Mouse (Mus musculus) kidney, postnatal 36 days (tissue): ENCODE results near the gene Dmc1.

Experiments
- DNase-seq, 2 experiments: peaks; one replicate each; pipeline ENCODE4 v3.0.0; 2021 to 2022; ENCODE audit warnings: mixed read lengths in 2 of 2

Gene Dmc1

DNA sequence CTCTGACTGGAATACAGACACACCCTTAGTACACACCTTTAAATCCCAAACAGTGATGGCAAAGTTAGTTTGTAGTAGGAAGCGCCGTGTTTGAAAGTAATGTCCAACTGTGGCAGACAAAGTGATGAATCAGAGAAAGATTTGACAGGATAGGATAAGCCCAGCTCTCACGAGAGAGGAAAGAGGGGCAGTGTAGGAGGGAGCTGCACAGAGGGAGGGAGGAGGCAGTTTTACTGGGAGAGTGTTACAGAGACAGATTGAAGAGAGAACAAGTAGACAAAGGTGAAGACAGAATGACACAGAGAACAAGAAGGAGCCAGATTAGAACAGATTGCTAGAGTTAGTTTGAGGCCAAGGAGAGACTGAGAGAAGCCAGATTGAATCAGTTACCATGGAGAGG lies 45.3 kb downstream of the Dmc1 start:
- no peak for DNase-seq

DNA sequence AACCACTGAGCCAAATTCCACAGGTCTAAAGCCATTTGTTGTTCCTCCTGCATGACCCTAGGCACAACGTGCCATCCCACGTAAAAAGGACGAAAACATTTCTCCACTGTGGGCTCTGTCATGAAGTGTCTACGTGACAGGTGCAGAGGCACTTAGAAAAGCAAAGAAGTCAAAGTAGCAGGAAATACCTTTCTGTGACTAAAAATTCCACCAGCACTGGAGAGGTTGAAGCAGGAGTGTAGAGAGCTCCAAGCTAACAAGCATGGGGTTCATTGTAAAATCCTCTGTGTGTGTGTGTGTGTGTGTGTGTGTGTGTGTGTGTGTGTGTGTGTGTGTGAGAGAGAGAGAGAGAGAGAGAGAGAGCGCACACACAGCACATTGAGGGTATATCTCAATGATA lies 52.3 kb downstream of the Dmc1 start:
- DNase-seq: no peak

DNA sequence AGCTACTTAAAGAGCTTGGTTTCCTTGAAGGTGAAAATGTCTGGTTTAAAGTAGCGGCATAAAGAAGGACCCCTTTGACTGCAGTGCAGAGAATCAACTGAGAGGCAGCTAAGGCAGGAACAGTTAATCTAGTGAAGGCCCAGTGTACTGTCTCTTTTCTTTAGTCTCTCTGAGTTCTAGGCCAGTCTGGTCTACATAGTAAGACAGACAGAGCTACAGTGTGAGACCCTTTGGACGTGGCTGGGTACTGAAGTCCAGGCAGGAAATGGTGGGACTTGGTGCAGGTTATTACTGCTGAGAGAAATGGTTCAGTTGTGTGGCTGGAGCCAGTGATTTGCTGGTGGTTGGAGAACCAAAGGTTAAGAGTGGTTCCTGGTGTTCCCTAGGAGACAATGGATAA lies 56.7 kb downstream of the Dmc1 start:
- no peak for DNase-seq

DNA sequence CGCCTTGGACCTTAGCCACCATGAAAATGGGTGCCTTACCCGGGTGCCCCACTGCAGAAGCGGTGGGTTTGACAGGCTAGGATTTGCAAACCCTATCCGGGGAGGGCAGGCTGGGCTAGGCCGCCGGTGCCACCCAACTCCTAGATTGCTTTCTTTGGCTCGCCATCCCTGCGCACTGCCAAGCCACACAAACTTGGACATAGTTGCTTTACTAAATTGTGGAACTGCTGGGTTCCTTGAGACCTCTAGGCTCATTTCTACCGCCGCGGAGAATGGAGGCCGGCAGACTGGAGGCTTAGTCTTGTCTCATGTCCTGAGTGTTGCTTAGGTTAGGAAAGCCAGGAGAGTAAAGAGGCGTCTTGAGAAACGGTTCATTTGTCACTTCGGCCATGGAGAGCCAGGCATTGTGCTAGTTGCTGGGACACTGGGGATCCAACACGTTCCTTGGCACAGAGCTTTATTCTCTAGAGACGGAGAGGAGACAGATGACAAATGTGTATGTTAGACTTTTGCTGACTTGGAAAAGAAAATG lies 57.6 kb downstream of the Dmc1 start:
- DNase-seq: no peak

DNA sequence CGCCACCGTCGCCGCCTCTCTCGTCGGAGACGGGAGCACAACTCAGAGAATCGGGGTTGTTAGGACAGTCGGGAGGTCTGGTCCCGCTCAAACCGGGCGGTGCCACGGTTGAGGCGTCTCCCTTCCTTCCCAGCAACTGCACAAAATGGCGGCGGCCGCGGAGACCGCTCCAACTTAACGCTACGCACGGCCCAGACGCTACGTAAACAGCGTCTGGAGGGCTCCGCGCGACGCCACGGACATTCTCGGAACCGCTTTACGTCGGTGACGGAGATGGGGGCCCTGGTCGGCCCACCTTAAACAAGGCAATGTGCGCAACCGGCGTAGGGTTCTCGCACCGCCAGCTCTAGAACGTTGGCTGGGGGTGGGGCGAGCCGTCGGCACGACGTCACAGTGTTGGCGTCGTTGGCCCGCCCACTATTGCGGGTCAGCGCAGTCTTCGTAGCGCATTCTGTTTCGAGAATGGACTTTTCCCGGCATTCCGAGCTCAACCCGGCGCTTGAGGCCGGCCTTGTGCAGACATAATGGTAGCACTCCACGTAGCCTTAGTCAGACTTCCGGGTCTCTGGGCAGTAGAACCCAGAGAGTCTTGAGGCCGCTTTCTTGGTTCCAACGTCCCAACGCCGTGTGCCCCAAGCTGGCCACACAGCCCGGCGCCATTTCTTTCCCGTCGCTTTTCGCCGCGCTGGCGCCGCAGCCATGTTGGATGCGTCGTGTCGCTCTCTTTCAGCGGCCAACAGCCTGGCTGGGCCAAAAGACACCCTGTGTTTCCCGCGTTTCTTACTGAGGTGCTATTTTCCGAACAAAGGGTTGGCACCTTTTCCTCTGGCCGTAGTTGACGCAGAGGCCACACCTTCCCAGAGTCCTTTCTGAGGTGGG lies 58.3 kb downstream of the Dmc1 start, which contains the start of gene Ddx17:
Ddx17 (minus strand) TSS at position 332 of the 879 bp plus-strand sequence.
- DNase-seq: peak; percentile 96 to 98

DNA sequence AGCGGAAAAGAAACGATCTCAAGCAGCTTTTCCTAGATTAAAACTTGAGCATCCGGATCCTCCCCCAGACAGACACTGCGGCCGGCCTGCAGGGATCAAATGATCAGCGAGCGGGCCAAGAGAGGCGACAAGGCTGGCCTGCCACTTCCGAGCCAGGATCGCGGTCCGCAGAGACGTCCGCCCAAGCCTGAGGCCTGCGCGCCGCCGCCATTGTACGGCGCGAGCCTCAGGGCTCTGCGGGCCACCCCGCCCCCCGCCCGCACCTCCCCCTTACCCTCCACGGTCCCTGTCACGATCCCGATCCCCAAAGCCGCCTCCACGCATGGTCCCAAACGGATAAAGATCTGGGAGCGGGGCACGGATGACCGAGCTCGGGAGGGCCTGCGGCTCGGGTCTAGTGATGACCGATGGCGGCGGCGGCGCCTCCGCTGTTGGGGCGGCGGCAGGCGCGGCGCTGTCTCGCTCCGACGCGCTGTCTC lies 58.9 kb downstream of the Dmc1 start:
- peak; percentile 82 to 83 for DNase-seq

DNA sequence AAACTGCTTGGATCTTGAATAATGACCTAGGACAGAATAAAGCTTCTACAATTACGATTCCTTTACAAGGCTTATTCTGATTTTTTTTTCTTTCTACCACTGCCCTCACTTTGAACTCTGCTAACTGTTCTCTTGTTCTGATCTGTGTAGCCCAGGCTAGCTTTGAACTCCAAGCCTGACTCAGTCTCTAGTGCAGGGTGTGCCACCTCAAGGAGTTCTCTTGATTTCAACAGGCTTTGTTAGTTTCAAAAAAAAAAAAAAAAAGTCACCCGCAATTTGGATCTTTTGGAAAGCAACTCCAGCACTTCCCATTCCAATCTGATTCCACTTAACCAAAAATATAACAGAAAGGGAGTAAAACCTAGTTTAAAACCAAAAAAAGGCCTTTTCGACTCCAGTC lies 59.4 kb downstream of the Dmc1 start:
- no peak for DNase-seq

DNA sequence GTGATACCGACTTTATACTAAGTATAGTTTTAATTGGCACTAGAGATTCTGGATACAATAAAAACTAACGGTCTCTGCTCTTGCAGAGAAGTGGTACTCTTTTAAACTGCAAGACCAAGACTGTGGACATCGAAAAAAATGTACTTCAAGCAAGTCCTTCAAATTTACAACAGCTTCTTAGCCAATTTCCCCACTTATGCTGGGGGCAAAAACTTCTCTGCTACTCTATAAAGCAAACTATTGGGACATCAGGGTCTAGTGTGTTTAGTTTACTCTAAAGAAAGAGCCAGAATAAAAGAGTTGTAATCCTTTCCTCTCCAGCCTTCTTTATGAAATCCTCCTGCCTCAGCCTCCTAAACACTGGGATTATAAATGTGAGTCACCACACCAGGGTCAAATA lies 60.9 kb downstream of the Dmc1 start:
- DNase-seq: no peak

DNA sequence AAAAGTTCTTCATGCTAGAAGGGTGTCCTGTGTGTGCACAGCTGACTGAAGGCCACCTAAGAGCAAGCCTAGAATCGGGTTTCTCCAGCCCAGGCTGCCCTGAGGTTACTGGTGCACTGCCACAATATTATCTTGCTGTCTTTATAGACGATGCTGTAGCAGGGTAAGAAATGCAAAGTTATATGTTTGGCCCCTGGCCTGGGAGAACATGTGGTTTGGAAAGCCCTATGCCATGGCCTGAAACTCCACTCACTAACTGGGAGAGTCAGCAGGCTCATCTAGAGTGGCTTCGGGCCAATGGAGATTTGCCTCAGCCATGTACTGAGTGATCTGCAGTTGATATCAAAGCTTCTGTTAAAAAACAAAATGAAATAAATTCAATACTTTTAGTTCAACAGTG lies 71.1 kb downstream of the Dmc1 start:
- DNase-seq: no peak

DNA sequence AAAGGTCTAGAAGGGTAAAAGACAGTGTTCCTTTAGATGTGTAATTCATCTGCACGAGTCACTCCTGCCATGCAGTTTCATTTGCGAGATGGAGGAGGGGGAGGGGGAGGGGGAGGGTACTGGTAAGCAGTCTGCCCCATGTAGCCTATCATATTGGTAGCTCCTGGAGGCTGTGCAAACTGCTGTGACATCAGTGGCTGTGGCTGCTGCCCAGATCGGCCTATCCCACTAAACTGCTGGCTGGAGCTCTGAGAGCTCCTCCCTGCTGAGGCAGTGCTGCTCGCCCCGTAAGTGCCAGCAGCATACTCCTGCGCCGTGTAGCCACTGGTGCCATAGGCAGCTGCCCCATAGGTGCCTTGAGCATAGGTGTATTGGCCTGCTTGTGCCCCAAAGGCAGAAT lies 75.0 kb downstream of the Dmc1 start:
- no peak for DNase-seq

DNA sequence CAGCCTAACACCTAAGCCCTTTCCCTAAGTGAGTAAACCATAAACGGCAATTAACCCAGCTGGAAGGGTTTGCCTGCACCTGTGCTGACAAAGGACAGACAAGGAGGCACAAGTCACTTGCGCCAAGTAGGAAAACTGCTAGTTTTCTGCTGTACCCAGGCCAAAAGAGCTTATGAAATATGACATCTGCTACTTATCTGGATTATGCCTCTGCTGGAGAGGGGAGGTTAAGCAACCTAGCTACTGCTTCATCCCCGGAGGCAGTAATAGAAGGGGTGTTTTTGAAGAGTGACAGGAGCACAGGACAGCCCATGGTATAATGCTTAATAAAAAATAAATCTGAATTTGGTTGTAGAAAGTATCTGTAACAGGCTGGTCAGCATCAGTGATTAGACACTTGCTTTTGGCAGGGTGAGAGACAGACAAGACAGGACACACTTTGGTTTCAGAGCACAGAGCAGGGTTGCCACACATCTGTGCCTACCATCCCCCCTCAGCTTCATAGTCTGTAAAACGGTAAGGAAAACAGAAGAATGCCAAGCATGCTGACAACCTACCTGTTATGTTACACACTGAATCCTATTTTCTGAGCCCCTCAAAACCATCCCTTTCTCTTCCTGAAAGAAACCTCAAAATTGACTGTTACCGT lies 76.8 kb downstream of the Dmc1 start:
- no peak for DNase-seq

DNA sequence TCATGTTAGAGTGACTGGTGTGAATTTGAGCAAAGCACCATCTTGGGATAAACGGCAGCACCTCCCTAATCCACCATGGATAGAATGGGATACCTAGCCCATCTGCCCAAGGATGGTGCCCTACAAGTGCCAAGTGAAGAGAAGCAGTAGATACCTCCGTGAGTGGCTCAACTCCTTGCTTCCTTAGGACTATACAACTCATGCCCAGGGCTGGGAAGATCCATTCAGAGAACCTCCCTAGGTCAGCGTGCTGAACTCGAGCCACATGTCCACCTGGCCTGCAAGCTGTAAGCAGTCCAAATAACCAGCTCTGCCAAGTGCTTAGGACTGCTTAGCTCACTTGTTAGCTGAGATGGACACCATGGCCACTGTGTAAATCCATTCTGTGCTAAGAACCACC lies 77.7 kb downstream of the Dmc1 start:
- DNase-seq: no peak

DNA sequence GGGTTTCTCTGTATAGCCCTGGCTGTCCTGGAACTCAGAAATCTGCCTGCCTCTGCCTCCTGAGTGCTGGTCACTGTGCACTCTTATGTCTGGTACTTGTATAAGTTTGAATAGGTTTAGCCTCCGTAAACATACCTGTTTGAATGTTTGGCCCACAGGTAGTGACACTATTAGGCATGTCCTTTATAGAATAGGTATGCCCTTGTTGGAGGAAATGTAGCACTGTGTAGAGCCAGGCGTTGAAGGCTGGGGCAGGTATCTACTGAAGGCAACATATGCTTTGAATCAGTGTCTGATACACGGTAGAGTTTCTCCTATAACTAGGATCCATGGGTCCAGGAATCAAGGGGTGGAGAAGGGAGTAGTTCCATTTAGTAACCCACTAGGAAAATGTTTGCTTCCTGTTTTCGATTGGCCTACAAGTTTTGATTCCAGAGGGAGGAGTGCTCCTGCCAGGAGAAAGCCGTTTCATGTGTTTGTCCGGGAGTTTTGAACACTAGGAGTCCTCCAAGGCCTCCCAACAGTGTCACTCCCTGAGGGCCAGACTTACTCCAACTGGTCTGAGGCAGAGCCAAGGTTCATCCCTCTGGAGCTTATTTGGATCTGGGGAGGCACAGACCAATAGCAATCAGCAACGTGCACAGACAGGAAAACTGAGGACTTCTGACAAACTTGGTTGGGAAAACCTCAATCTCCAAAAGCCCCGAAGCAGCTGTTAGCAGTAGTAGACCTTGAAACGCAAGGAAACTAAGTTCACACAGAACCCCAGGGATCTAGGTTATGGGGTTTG lies 78.7 kb downstream of the Dmc1 start:
- peak in 1 of 2 experiments; percentile 19 for DNase-seq

DNA sequence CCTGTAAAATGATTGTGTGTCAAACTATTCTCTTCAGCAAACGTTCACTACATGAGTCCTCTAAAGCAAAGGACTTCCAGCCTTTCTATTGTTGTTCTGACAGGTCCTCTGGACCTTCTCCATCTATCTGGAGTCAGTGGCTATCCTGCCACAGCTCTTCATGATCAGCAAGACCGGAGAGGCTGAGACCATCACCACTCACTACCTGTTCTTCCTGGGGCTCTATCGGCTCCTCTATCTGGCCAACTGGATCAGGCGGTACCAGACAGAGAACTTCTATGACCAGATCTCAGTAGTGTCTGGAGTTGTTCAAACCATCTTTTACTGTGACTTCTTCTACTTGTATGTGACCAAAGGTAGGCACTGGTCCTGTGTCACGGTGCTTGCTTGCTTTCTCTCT lies 79.3 kb downstream of the Dmc1 start:
- no peak for DNase-seq

DNA sequence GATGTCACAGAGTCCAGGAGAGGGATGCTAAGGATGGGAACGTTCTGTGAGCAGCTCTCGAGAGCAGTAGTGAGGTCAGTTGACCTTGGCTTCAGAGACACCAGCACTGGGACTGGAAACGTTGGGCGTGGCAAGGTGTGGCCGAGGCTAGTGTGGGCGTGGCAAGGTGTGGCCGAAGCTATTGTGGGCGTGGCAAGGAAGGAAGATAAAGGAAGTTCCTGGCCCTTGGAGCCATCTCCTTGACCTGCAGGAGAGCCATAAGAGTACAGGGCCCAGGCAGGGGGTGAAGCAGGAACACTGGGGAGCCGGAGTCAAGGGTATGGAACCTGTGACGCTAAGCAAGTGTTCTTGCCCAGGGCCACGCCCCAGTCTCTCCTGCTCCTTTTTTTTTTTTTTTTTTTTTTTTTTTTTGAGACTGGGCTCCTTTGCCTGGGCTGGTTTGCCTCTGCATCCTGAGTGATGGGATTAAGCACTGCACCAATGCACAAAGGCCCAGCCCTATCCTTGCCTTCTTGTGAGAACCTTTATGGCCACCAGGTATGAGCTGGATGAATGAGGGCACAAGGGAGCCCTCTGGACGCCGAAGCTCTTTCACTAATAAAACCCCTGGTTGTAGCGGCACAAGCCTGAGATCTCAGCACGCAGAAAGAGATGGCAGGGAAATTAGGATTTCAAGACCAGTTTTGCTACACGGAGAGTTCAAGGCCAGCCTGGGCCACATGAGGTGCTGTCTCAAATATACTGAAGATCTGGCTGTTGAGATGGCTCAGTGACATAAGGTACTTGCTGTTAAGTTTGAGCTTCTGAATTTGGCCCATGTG lies 85.3 kb downstream of the Dmc1 start:
- no peak for DNase-seq

DNA sequence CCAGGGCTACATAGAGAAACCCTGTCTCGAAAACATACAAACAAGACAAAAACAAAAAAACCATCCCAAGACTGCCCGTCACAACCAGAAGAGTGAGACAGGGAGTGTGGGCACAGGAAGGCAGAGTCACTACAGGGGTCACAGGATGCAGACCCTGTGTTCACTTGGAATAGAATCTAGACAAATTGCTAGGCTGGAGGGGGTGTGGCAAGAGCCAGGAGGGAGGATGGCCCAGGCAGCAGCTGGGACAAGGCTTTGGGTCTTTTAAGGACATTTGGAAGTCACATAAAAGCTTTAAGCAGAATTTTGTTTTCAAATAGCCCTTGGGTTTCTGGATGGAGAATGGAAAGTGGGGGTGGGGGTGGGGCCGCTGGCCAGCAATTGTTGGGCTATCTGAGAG lies 86.3 kb downstream of the Dmc1 start:
- no peak for DNase-seq

DNA sequence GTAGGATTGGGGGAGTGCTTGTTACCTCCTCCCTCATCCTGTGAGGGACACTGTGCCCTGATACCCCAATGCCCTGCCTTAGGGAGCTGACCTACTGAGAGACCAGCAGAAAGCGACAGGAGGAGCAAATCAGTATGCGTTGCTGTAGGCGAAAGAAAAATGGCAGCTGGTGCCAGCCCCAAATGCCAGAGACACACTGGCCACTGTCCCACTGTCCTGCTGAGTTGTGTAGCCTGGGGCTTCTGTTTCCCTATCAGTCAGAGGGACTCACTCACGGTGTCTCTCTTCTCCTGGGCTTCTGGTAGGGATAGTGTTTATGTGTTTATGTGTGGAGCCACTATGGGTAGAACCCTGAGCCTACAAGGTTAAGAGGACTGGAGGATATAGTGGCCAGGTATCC lies 87.2 kb downstream of the Dmc1 start:
- DNase-seq: no peak

DNA sequence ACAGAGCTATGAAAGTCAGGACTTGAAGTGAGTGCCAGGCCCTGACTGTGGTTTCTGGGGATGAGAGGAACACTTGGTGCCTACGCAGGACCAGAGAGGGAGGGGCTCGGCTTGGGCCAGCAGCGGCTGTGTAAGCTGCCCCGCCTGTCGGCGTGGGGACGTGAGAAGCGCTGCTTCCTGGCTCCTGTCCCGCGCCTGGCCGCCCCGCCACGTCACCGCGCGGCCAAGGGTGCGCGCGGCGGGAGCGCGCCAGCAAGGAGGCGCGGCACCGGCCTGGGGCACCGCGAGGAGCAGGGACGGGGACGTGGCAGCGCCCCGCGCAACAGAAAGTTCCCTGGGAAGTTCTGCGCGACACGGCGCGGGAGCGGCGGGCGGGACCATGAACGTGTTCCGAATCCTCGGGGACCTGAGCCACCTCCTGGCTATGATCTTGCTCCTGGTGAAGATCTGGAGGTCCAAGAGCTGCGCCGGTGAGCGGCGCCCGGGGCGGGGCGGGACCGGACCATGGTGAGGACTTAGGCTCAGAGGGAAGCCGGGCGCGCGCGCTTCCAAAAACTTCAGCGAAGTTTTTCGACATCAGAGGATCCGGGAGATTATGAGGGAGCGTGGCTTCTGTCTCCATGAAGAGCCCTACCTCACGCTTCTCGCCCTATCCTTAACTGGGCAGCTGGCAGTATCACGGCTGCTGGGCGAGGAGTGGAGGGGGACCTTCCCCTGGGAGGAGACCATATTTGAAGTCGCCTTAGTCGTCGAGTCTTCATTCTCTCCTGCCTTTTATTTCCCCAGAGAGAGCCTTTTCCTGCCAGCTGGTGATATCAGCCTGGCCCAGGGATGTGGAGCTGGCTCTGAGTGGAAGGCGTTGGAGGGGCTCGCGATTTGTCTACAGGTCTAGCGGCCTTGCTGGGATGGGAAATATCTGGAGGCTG lies 88.5 kb downstream of the Dmc1 start, which contains the start of gene Kdelr3:
Kdelr3 (plus strand) TSS at position 241 of the 926 bp plus-strand sequence.
- peak; percentile 47 to 80 for DNase-seq

DNA sequence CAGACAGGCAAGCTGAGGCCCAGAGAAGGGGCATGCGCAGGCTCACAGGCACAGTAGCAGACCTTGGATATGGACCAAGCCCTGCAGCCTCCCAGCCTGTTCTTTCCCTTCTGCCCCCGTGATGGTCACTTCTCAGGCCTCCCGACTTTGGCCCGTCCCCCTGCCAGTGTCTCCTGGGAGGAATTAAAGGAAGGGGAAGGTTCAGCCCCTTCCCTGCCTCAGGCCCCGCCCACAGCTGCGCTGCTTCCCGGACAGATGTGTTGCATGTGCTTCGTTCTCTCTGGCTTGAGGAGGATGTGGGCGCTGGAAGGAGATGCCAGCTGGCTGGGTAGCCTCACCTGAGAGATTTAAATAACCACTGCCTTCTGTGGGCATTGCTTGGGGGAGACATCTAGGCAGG lies 91.0 kb downstream of the Dmc1 start:
- DNase-seq: peak; percentile 25 to 57

DNA sequence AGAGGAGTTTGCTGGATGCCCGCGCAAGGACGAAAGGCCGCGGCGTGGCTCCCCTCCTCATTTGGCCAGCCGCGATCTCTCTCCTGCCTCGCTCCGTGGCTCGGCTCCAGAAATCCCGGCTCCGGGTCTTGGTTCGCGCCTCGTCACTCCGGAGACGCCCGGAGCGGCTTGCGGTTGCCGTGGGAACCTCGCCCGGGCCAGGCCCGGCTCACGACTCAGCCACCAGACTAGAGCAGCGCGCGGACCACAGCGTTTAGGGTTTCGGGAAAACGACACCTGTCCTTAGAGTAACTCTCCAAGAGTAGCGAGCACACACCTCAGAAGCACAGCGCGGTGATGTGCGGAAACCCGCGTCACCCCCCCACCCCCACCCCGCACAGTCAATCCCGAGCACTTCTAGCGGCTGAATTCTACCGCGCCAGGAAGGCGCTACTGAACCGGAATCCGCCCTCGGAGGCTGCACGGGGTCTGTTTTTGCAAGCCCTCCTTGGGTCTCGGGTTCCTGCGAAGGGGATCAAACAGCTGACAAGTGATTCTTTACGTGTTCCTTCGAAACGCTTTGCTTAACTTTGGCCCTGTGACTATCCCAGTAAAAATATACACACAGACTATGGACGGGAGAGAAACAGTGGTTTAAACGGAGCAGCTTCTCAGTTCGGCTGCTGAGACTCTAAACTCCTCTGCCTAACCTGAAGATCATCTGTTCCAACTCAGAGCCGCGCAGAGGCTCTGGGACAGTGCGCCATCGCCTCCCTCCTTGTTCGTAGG lies 93.2 kb downstream of the Dmc1 start:
- DNase-seq: peak; percentile 85 to 94
